21 mouse cellular contexts compared by ENCODE assay signal in genomic region chr2:151879760-151880159, GRCm38 (mm10). TPM values are rescaled to one million over a fixed set of nuclear protein-coding genes. Genes with fewer than 3 reads are reported as not detected.
DNase-seq lines count a peak whose midpoint lies in the region; ATAC-seq and TF ChIP-seq lines count a peak whose summit lies in the region.
"Had no signal": no experiment of that assay in that cellular context is flagged by ENCODE, and none has a peak within 500 bp of the region (broad histone marks: within the 10 kb centered on the region; RNA-seq: fewer than 3 reads in every experiment).

No protein-coding gene starts in this region.

- H3K9ac ChIP-seq in intestine, postnatal 0 days (ENCODE audit: low read depth, low read length): no peak overlapping the region
- H3K9ac ChIP-seq in intestine, embryonic 16.5 days (ENCODE audit: low read depth, low read length): no peak overlapping the region
- no peak overlapping the region for H3K9ac ChIP-seq in liver, postnatal 0 days (replicated peaks)
- H3K9ac ChIP-seq in liver, embryonic 11.5 days (ENCODE audit: low read depth, low read length): no peak overlapping the region
- H3K9ac ChIP-seq: liver, embryonic 15.5 days; neural tube, embryonic 12.5 days had no signal

- no peaks in the 10 kb centered on the region for H3K27me3 ChIP-seq in intestine, postnatal 0 days (replicated peaks; ENCODE audit: control insufficient read depth, insufficient read depth, low read length)
- no peaks in the 10 kb centered on the region for H3K27me3 ChIP-seq in intestine, embryonic 16.5 days (replicated peaks; ENCODE audit: control insufficient read depth, insufficient read depth, low read length)
- H3K27me3 ChIP-seq in liver, postnatal 0 days (ENCODE audit: insufficient read depth, low read length): no peaks in the 10 kb centered on the region
- H3K27me3 ChIP-seq in liver, embryonic 11.5 days (replicated peaks; ENCODE audit: control insufficient read depth, insufficient read depth, low read length): no peaks in the 10 kb centered on the region
- H3K27me3 ChIP-seq: liver, embryonic 15.5 days; neural tube, embryonic 12.5 days had no signal

- ATAC-seq in intestine, postnatal 0 days: no peak
- ATAC-seq in intestine, embryonic 16.5 days: no peak
- ATAC-seq in liver, postnatal 0 days: peak; percentile 33; the same call in 1 of the 2 replicates
- ATAC-seq in liver, embryonic 11.5 days (replicated peaks; ENCODE audit: low FRiP score): no peak
- peak; percentile 41; the same call in 1 of the 2 replicates for ATAC-seq in megakaryocyte progenitor cell, adult 5-6 weeks (replicated peaks; ENCODE audit: poor library complexity)
- ATAC-seq: midbrain, embryonic 16.5 days had no signal

- WGBS in intestine, postnatal 0 days: 46% methylated on average over 2 of the region's 2 CpGs
- WGBS in intestine, embryonic 16.5 days: 53% methylated on average over 2 of the region's 2 CpGs
- 57% methylated on average over 2 of the region's 2 CpGs for WGBS in liver, postnatal 0 days (ENCODE audit: insufficient replicate concordance)
- WGBS in liver, embryonic 11.5 days: 60% methylated on average over 2 of the region's 2 CpGs

- no peak for TF ChIP-seq EP300 in liver, postnatal 0 days (IDR thresholded peaks at IDR 0.05; ENCODE audit: low read depth)

- H3K27ac ChIP-seq in intestine, postnatal 0 days (ENCODE audit: low read depth, low read length): no peak overlapping the region
- no peak overlapping the region for H3K27ac ChIP-seq in intestine, embryonic 16.5 days (ENCODE audit: low read length)
- H3K27ac ChIP-seq in liver, postnatal 0 days (ENCODE audit: low read depth): no peak overlapping the region
- no peak overlapping the region for H3K27ac ChIP-seq in liver, embryonic 11.5 days (ENCODE audit: low read depth, low read length)
- H3K27ac ChIP-seq: hindbrain, embryonic 10.5 days; liver, embryonic 15.5 days; neural tube, embryonic 12.5 days had no signal

- no peaks in the 10 kb centered on the region for H3K9me3 ChIP-seq in intestine, postnatal 0 days (ENCODE audit: control insufficient read depth)
- H3K9me3 ChIP-seq in intestine, embryonic 16.5 days (ENCODE audit: control insufficient read depth, low read length): no peaks in the 10 kb centered on the region
- H3K9me3 ChIP-seq in liver, postnatal 0 days (ENCODE audit: low read length): no peaks in the 10 kb centered on the region
- no peaks in the 10 kb centered on the region for H3K9me3 ChIP-seq in liver, embryonic 11.5 days (ENCODE audit: control insufficient read depth, low read length)
- H3K9me3 ChIP-seq: hindbrain, embryonic 10.5 days; liver, embryonic 15.5 days; neural tube, embryonic 12.5 days had no signal

- TF ChIP-seq CTCF in intestine, postnatal 0 days (IDR thresholded peaks at IDR 0.05; ENCODE audit: low read depth): peak; percentile 44
- TF ChIP-seq CTCF in liver, postnatal 0 days (IDR thresholded peaks at IDR 0.05; ENCODE audit: low read depth): peak; percentile 40

- no peak overlapping the region for H3K4me2 ChIP-seq in intestine, postnatal 0 days (replicated peaks; ENCODE audit: low read depth)
- no peak overlapping the region for H3K4me2 ChIP-seq in intestine, embryonic 16.5 days (ENCODE audit: low read depth, low read length)
- H3K4me2 ChIP-seq in liver, postnatal 0 days (ENCODE audit: low read depth, low read length): no peak overlapping the region
- H3K4me2 ChIP-seq in liver, embryonic 11.5 days: no peak overlapping the region
- H3K4me2 ChIP-seq: liver, embryonic 15.5 days; neural tube, embryonic 12.5 days had no signal

- DNase-seq in liver, postnatal 0 days: peak; percentile 18
- no peak for DNase-seq in liver, embryonic 11.5 days (ENCODE audit: low spot score)
- DNase-seq in NIH3T3 (ENCODE audit: low read depth): peak; percentile 46
- DNase-seq in frontal cortex, postnatal 36 days (ENCODE audit: low spot score in 2 of 2): no peak
- no peak for DNase-seq in lung, adult 18-20 months
- DNase-seq: adrenal gland, postnatal 10 days; cerebellum, adult 18-20 months; layer of hippocampus, adult 9-11 months had no signal

- no peaks in the 10 kb centered on the region for H3K4me1 ChIP-seq in intestine, postnatal 0 days (replicated peaks; ENCODE audit: control insufficient read depth, insufficient read depth, low read length)
- H3K4me1 ChIP-seq in intestine, embryonic 16.5 days (ENCODE audit: control insufficient read depth, insufficient read depth, low read length): no peaks in the 10 kb centered on the region
- no peaks in the 10 kb centered on the region for H3K4me1 ChIP-seq in liver, postnatal 0 days (ENCODE audit: insufficient read depth)
- no peaks in the 10 kb centered on the region for H3K4me1 ChIP-seq in liver, embryonic 11.5 days (replicated peaks; ENCODE audit: control insufficient read depth, insufficient read depth, low read length)
- H3K4me1 ChIP-seq: hindbrain, embryonic 10.5 days; liver, embryonic 15.5 days; neural tube, embryonic 12.5 days had no signal

- no peak overlapping the region for H3K4me3 ChIP-seq in intestine, postnatal 0 days (ENCODE audit: low read depth, low read length)
- H3K4me3 ChIP-seq in intestine, embryonic 16.5 days (ENCODE audit: low read length): no peak overlapping the region
- no peak overlapping the region for H3K4me3 ChIP-seq in liver, postnatal 0 days (ENCODE audit: low read depth, low read length)
- H3K4me3 ChIP-seq in liver, embryonic 11.5 days (ENCODE audit: low read depth, low read length): no peak overlapping the region
- H3K4me3 ChIP-seq: hindbrain, embryonic 10.5 days; liver, embryonic 15.5 days; neural tube, embryonic 12.5 days had no signal

- no peaks in the 10 kb centered on the region for H3K36me3 ChIP-seq in intestine, postnatal 0 days (ENCODE audit: control insufficient read depth, insufficient read depth)
- H3K36me3 ChIP-seq in intestine, embryonic 16.5 days (ENCODE audit: control insufficient read depth, insufficient read depth, low read length): no peaks in the 10 kb centered on the region
- no peaks in the 10 kb centered on the region for H3K36me3 ChIP-seq in liver, postnatal 0 days (replicated peaks; ENCODE audit: insufficient read depth, low read length)
- no peaks in the 10 kb centered on the region for H3K36me3 ChIP-seq in liver, embryonic 11.5 days (ENCODE audit: control insufficient read depth, insufficient read depth, low read length)
- H3K36me3 ChIP-seq: hindbrain, embryonic 10.5 days; liver, embryonic 15.5 days; neural tube, embryonic 12.5 days had no signal

RNA-seq across cellular contexts. Expression of gene Angpt4, which starts 31.2 kb away (rescaled TPM):
- 0.18 and 0.27 TPM in 2 replicates for polyA plus RNA-seq in intestine, postnatal 0 days (2015; fragmentation: Nextera tagmentation; extraction: Ambion mirVana)
- 0.89 and 1.0 TPM in 2 replicates for polyA plus RNA-seq in intestine, embryonic 16.5 days (2015; fragmentation: Nextera tagmentation; extraction: Ambion mirVana)
- 0.14 and 0.26 TPM in 2 replicates for polyA plus RNA-seq in liver, postnatal 0 days (2015; fragmentation: Nextera tagmentation; extraction: Ambion mirVana)
- 0.32 and 0.42 TPM in 2 replicates for polyA plus RNA-seq in liver, embryonic 11.5 days (2014; fragmentation: Nextera tagmentation; extraction: Ambion mirVana)
- not detected in 2 replicates for total RNA-seq in megakaryocyte progenitor cell, adult 5-6 weeks (2015)
- total RNA-seq in megakaryocyte progenitor cell, adult 5-6 weeks (2017): not detected in 2 replicates
- polyA plus RNA-seq: forebrain, embryonic 11.5 days; liver, embryonic 15.5 days had no signal

RNA-seq across cellular contexts. Expression of gene Rspo4, which starts 37.0 kb away (rescaled TPM):
- not detected in 2 replicates for polyA plus RNA-seq in intestine, postnatal 0 days (2015; fragmentation: Nextera tagmentation; extraction: Ambion mirVana)
- 0.05 TPM in 1 of 2 replicates, not detected in the other for polyA plus RNA-seq in intestine, embryonic 16.5 days (2015; fragmentation: Nextera tagmentation; extraction: Ambion mirVana)
- polyA plus RNA-seq in liver, postnatal 0 days (2015; fragmentation: Nextera tagmentation; extraction: Ambion mirVana): 0.05 TPM in 1 of 2 replicates, not detected in the other
- polyA plus RNA-seq in liver, embryonic 11.5 days (2014; fragmentation: Nextera tagmentation; extraction: Ambion mirVana): 0.47 and 0.74 TPM in 2 replicates
- not detected in 2 replicates for total RNA-seq in megakaryocyte progenitor cell, adult 5-6 weeks (2015)
- not detected in 2 replicates for total RNA-seq in megakaryocyte progenitor cell, adult 5-6 weeks (2017)
- total RNA-seq: adrenal gland, postnatal 10 days; left cerebral cortex, postnatal 36 days had no signal
- polyA plus RNA-seq: C2C12; heart, embryonic 14.5 days; intestine, embryonic 14.5 days; liver, embryonic 15.5 days; urinary bladder, adult 2 months had no signal

Comparison
In these comparisons a context has a peak if more than half of its experiments do, and no peak if none do; other contexts are left out.
1. ATAC-seq: peak in liver, postnatal 0 days (single experiment) and megakaryocyte progenitor cell, adult 5-6 weeks (single experiment); none in intestine, postnatal 0 days (single experiment), intestine, embryonic 16.5 days (single experiment) and liver, embryonic 11.5 days (single experiment).
2. DNase-seq: peak in liver, postnatal 0 days (single experiment) and NIH3T3 (single experiment); none in liver, embryonic 11.5 days (single experiment), frontal cortex, postnatal 36 days (0 of 2) and lung, adult 18-20 months (0 of 2).